Mouse (Mus musculus) frontal cortex, adult (tissue): ENCODE data around the gene Prss36.
"Not testable (repeated sequence)": the region's sequence is repeated elsewhere in the genome, so short reads cannot be mapped to it uniquely, and the experiment has no call there.

Source experiments
- ATAC-seq: cut with Nextera tagmentation; 2 replicates; pipeline ENCODE4 v1.9.2; 2017; ENCODE audit warnings: mild to moderate bottlenecking, moderate library complexity, mixed read lengths; ENCODE audit not compliant: low TSS enrichment

Prss36 gene

GRCm38 (mm10) chr7:127946470-127947023 is at the start of gene Prss36:
TSS of gene Prss36 (minus strand) at chr7:127946725.
- ATAC-seq: no peak

- peak; percentile 10; the same call in 1 of the 2 replicates for ATAC-seq
Observed at GRCm38 (mm10) chr7:127993341-127993977, 46.9 kb upstream of the Prss36 start, which contains the start of gene Pycard. TSS of gene Pycard (minus strand) at chr7:127993867.

- 0 out of 2 replicates have a peak, but pooled peaks have one; percentile 10 for ATAC-seq
Observed at GRCm38 (mm10) chr7:127992488-127993340, 46.2 kb upstream of the Prss36 start.

- peak; percentile 56; the same call in 1 of the 2 replicates for ATAC-seq
Observed at GRCm38 (mm10) chr7:127991643-127992487, 45.3 kb upstream of the Prss36 start.

GRCm38 (mm10) chr7:127988904-127989303 is 42.4 kb upstream of the Prss36 start:
- no peak for ATAC-seq

- no peak for ATAC-seq
Observed at GRCm38 (mm10) chr7:127980606-127981005, 34.1 kb upstream of the Prss36 start.

GRCm38 (mm10) chr7:127978856-127979255 is 32.3 kb upstream of the Prss36 start:
- ATAC-seq: no peak

GRCm38 (mm10) chr7:127974413-127974930 is 27.9 kb upstream of the Prss36 start:
- no peak for ATAC-seq

- ATAC-seq: peak; percentile 59; the same call in 1 of the 2 replicates
Observed at GRCm38 (mm10) chr7:127967922-127968828, 21.6 kb upstream of the Prss36 start.

GRCm38 (mm10) chr7:127967004-127967921 is 20.7 kb upstream of the Prss36 start, which contains the start of gene Fus:
TSS of gene Fus (plus strand) at chr7:127967457.
- peak; percentile 94 for ATAC-seq

- ATAC-seq: no peak
Observed at GRCm38 (mm10) chr7:127966371-127966918, 19.9 kb upstream of the Prss36 start.

GRCm38 (mm10) chr7:127959364-127959763 is 12.8 kb upstream of the Prss36 start:
- ATAC-seq: no peak

- ATAC-seq: no peak
Observed at GRCm38 (mm10) chr7:127952864-127953581, 6.5 kb upstream of the Prss36 start.

- no peak for ATAC-seq
Observed at GRCm38 (mm10) chr7:127944614-127945013, 1.9 kb downstream of the Prss36 start.

- ATAC-seq: not testable (repeated sequence)
Observed at GRCm38 (mm10) chr7:127942097-127942496, 4.4 kb downstream of the Prss36 start.

GRCm38 (mm10) chr7:127936216-127936884 is 10.2 kb downstream of the Prss36 start:
- no peak; the same call in 1 of the 2 replicates for ATAC-seq

GRCm38 (mm10) chr7:127935748-127936159 is 10.8 kb downstream of the Prss36 start:
- peak; percentile 33 for ATAC-seq
